Mouse (Mus musculus) thymus, postnatal 14 days (tissue): ENCODE measurements around the gene Btrc.

ENCODE experiments used
- DNase-seq: peaks from one replicate; pipeline ENCODE4 v3.0.0; 2021

Btrc gene

GRCm38 (mm10) chr19:45575632-45576001, 212.1 kb downstream of the Btrc start:
- peak; percentile 31 for DNase-seq

- peak; percentile 82 for DNase-seq
Measured at GRCm38 (mm10) chr19:45577141-45577750, 213.7 kb downstream of the Btrc start.

- peak; percentile 33 for DNase-seq
Measured at GRCm38 (mm10) chr19:45578976-45579375, 215.4 kb downstream of the Btrc start.

GRCm38 (mm10) chr19:45579416-45579815, 215.9 kb downstream of the Btrc start:
- DNase-seq, result no peak
